Mouse (Mus musculus): ENCODE measurements around the gene Sertad3. TPM values are rescaled to one million over a fixed set of nuclear protein-coding genes. Genes with fewer than 3 reads are reported as not detected.

Sertad3 gene
- total and polyA plus RNA-seq, 2 experiments from 2014 or later, result 5.0 to 8.4 TPM

DNA sequence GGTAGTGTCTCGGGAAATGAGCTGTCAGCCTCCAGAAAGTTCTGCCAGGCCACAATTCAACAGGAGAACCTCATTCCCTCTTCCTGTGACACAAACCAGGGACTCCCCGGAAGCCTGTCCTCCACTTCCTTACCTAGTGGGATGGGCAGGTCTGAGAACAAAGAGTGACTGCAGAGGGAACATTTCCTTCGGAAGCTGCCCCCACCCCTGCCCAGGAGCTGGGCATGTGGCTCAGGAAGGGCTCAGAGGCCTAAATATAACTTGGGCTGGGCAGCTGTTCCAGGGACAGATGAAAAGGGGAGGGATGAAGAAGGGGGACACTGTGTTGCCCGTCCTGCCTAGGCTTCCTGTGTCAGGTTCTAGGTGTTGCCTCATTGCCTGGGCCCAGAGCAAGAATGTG is 28.1 kb downstream of the Sertad3 start:
- H3K4me2 ChIP-seq (ENCODE audit: low read depth, low read length), result no peak overlapping the region
- DNase-seq (ENCODE audit: low spot score) (no peak), ATAC-seq (no peak)
- no peak overlapping the region for H3K4me3 ChIP-seq (ENCODE audit: low read length)
- WGBS, result 71% methylated on average over 4 of the region's 4 CpGs
- no peak for TF ChIP-seq CTCF (IDR thresholded peaks at IDR 0.05; ENCODE audit: low read depth)
- H3K36me3 ChIP-seq (ENCODE audit: insufficient read depth, low read length), result no peaks in the 10 kb centered on the region
- no peaks in the 10 kb centered on the region for H3K9me3 ChIP-seq (ENCODE audit: low read length)
- no peak overlapping the region for H3K27ac ChIP-seq
- no peak overlapping the region for H3K9ac ChIP-seq (replicated peaks; ENCODE audit: low read length)
- no peaks in the 10 kb centered on the region for H3K27me3 ChIP-seq (ENCODE audit: insufficient read depth, low read length)
- no peaks in the 10 kb centered on the region for H3K4me1 ChIP-seq (ENCODE audit: insufficient read depth, low read length)

DNA sequence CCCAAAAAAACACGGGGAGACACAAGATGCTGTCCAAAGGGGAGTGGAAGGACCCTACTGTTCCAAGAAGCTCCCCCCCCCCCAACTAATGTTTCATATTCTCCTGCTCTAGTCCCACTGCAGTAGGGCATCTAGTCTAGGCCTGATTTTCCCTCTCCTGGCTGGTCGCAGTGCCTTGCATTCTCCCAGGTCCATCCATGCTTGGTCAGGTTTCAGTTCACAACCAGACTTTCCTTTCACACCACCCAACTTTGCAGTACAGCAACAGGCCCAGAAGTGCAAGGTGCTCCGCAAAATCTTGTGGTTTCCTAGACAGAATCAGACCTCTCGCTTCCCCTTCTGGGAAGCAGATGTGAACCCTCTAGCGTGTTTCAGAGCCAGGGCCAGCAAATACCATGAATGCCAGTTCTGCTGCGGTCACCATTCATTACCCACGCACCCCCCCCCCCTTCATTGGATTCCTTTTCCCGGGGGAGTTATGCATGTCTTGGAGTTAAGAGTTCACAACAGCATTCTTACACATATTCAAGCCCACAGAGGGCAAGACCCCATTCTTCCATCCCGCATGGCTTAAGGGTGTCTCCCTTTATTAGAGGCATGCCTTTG is 33.3 kb downstream of the Sertad3 start:
- Histone ChIP-seq H3K36me3 (ENCODE audit: insufficient read depth, low read length) (no peaks in the 10 kb centered on the region), H3K9ac (replicated peaks; ENCODE audit: low read length) (no peak overlapping the region), H3K4me2 (ENCODE audit: low read depth, low read length) (peak overlapping the region; percentile 53), H3K27ac (peak overlapping the region; percentile 94; the same call in 1 of the 2 replicates), H3K27me3 (ENCODE audit: insufficient read depth, low read length) (no peaks in the 10 kb centered on the region), H3K9me3 (ENCODE audit: low read length) (no peaks in the 10 kb centered on the region), H3K4me1 (ENCODE audit: insufficient read depth, low read length) (0 out of 2 replicates have a peak, but pooled peaks cover 5% of the 10 kb centered on the region), H3K4me3 (ENCODE audit: low read length) (peak overlapping the region; percentile 44)
- WGBS, result 37% methylated on average over 9 of the region's 9 CpGs
- ATAC-seq, result no peak
- no peak for DNase-seq (ENCODE audit: low spot score)
- no peak for TF ChIP-seq CTCF (IDR thresholded peaks at IDR 0.05; ENCODE audit: low read depth)

DNA sequence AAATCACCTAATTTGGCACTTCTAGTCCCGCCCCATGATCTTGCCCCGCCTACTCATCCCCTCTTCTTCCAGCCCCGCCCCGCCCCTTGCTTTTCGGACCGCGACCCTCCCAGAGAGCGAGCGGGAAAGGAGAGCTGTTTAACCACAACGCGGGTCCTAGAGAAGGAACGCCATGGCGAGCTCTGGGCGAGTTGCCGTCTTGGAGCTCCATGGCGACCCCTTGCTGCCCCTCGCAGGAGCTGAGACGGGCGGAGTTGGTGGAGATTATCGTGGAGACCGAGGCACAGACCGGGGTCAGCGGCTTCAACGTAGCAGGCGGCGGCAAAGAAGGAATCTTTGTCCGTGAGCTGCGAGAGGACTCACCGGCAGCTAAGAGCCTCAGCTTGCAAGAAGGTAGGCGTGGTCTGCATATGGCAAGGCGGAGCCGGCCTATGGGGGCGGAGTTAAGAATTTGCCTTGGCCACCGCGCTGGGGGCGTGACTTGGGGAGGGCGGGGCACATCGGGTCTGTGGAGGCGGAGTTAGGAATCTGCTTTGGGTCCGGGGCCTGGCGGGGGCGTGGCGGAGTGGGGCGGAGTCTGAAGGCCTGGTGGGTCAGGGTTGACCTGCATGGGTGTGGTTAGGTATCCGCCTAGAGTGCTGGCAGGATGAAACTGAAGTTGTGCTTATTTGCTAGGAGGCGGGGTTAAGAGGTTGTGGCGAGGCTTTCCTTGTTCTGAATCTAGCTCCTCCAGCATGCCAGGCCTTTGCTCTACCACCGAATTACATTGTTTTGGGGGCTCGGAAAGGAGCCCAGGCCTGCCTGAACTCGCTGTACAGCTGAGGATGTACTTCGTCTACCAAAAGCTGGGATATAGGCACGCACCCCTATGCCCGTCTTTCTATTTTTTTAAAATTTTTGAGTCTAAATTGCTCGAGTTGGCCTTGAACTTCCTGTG is 34.4 kb downstream of the Sertad3 start:
- peak; percentile 64 for TF ChIP-seq CTCF (IDR thresholded peaks at IDR 0.05; ENCODE audit: low read depth)
- Histone ChIP-seq H3K9ac (replicated peaks; ENCODE audit: low read length) (peak overlapping the region; percentile 47), H3K27ac (peak overlapping the region; percentile 94), H3K9me3 (ENCODE audit: low read length) (no peaks in the 10 kb centered on the region), H3K4me1 (ENCODE audit: insufficient read depth, low read length) (0 out of 2 replicates have a peak, but pooled peaks cover 5% of the 10 kb centered on the region), H3K27me3 (ENCODE audit: insufficient read depth, low read length) (no peaks in the 10 kb centered on the region), H3K4me3 (ENCODE audit: low read length) (peak overlapping the region; percentile 44), H3K36me3 (ENCODE audit: insufficient read depth, low read length) (no peaks in the 10 kb centered on the region), H3K4me2 (ENCODE audit: low read depth, low read length) (peak overlapping the region; percentile 53)
- DNase-seq (ENCODE audit: low spot score) (peak; percentile 97), ATAC-seq (peak; percentile 95)
- WGBS, result under 1% methylated on average over 54 of the region's 54 CpGs

DNA sequence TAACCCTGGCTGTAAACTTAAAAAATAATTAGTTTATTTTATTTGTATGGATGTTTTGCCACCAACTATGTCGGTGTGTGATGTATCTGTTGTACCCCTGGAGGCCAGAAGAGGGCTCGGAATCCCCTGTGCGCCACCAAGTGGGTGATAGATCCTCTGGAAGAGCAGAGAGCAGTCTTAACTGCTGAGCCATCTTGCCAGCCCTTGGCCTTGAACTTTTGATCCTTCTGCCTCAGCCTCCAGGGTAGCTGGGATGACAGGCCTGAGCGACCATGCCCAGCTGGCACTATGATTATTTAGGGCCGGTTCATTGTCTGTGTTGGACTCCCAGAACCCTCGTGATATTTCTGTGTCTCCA is 35.1 kb downstream of the Sertad3 start:
- Histone ChIP-seq H3K4me1 (ENCODE audit: insufficient read depth, low read length) (0 out of 2 replicates have a peak, but pooled peaks cover 5% of the 10 kb centered on the region), H3K4me3 (ENCODE audit: low read length) (peak overlapping the region; percentile 44), H3K27ac (peak overlapping the region; percentile 94; the same call in 1 of the 2 replicates), H3K36me3 (ENCODE audit: insufficient read depth, low read length) (no peaks in the 10 kb centered on the region), H3K27me3 (ENCODE audit: insufficient read depth, low read length) (no peaks in the 10 kb centered on the region), H3K4me2 (ENCODE audit: low read depth, low read length) (peak overlapping the region; percentile 53), H3K9ac (replicated peaks; ENCODE audit: low read length) (no peak overlapping the region), H3K9me3 (ENCODE audit: low read length) (no peaks in the 10 kb centered on the region)
- TF ChIP-seq CTCF (IDR thresholded peaks at IDR 0.05; ENCODE audit: low read depth), result peak; percentile 74
- WGBS, result 26% methylated on average over 6 of the region's 6 CpGs
- DNase-seq (ENCODE audit: low spot score), result peak; percentile 70
- 0 out of 2 replicates have a peak, but pooled peaks have one; percentile 18 for ATAC-seq

DNA sequence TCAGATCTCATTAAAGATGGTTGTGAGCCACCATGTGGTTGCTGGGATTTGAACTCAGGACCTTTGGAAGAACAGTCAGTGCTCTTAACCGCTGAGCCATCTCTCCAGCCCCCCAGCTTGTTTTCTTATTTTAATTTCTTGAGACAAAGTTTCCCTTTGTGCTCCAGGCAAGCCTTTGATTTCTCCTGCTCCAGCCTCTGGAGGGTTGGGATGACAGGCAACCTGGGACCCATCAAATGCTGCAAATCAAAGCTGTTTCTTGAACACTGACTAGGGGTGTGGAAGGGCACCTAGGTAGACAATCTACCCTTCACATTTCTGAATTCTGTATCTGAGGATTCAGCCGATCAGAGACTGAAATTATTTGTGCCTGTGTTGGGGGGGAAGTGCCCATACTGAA is 37.2 kb downstream of the Sertad3 start:
- Histone ChIP-seq H3K4me1 (ENCODE audit: insufficient read depth, low read length) (0 out of 2 replicates have a peak, but pooled peaks cover 5% of the 10 kb centered on the region), H3K4me2 (ENCODE audit: low read depth, low read length) (no peak overlapping the region), H3K9ac (replicated peaks; ENCODE audit: low read length) (no peak overlapping the region), H3K9me3 (ENCODE audit: low read length) (no peaks in the 10 kb centered on the region), H3K27me3 (ENCODE audit: insufficient read depth, low read length) (no peaks in the 10 kb centered on the region), H3K36me3 (ENCODE audit: insufficient read depth, low read length) (no peaks in the 10 kb centered on the region), H3K27ac (no peak overlapping the region), H3K4me3 (ENCODE audit: low read length) (no peak overlapping the region)
- no peak for TF ChIP-seq CTCF (IDR thresholded peaks at IDR 0.05; ENCODE audit: low read depth)
- DNase-seq (ENCODE audit: low spot score) (no peak), ATAC-seq (no peak)
- 85% methylated on average over 2 of the region's 2 CpGs for WGBS

DNA sequence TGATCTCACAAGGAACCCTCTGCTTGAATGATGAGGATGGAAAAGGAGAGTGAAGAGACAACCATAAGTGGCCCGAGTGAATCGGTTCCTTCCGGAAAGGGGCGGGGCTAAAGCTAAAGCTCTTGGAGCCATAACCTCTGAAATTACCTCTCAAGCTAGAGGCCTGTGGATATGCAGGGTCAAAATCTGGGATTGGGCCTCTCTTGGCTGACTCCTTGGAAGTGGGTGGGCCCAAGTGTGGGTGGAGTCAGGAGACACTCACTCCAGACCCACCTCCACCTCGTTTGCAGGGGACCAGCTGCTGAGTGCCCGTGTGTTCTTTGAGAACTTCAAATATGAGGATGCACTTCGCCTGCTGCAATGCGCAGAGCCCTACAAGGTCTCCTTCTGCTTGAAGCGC is 41.4 kb downstream of the Sertad3 start:
- Histone ChIP-seq H3K4me2 (ENCODE audit: low read depth, low read length) (no peak overlapping the region), H3K9me3 (ENCODE audit: low read length) (no peaks in the 10 kb centered on the region), H3K36me3 (ENCODE audit: insufficient read depth, low read length) (no peaks in the 10 kb centered on the region), H3K27me3 (ENCODE audit: insufficient read depth, low read length) (no peaks in the 10 kb centered on the region), H3K9ac (replicated peaks; ENCODE audit: low read length) (no peak overlapping the region), H3K4me1 (ENCODE audit: insufficient read depth, low read length) (no peaks in the 10 kb centered on the region), H3K27ac (no peak overlapping the region), H3K4me3 (ENCODE audit: low read length) (no peak overlapping the region)
- 83% methylated on average over 9 of the region's 9 CpGs for WGBS
- TF ChIP-seq CTCF (IDR thresholded peaks at IDR 0.05; ENCODE audit: low read depth), result no peak
- ATAC-seq (no peak), DNase-seq (ENCODE audit: low spot score) (no peak)

All from hindbrain, postnatal 0 days (tissue).